Mouse (Mus musculus) testis, adult 2 months (tissue): Measurements from ENCODE around the gene Trappc12. TPM values are rescaled to one million over a fixed set of nuclear protein-coding genes. Genes with fewer than 3 reads are reported as not detected.
"Not testable (repeated sequence)": the region's sequence is repeated elsewhere in the genome, so short reads cannot be mapped to it uniquely, and the experiment has no call there.

ENCODE experiments used
- H3K27ac ChIP-seq: fragments of 200-500 bp; 2 replicates; pipeline ENCODE4 v1.5.1; 2012; ENCODE audit warnings: low read depth, low read length; ENCODE audit not compliant: control insufficient read depth, insufficient read depth
- H3K27me3 ChIP-seq: fragments of 200-500 bp; 2 replicates; pipeline ENCODE4 v1.6.1; 2012; ENCODE audit warnings: mild to moderate bottlenecking, low read length, moderate library complexity; ENCODE audit not compliant: control insufficient read depth, insufficient read depth
- H3K36me3 ChIP-seq: fragments of 200-500 bp; 2 replicates; pipeline ENCODE4 v1.6.1; 2012; ENCODE audit warnings: mild to moderate bottlenecking, low read length; ENCODE audit not compliant: control insufficient read depth, insufficient read depth
- H3K4me1 ChIP-seq: fragments of 200-500 bp; 2 replicates; pipeline ENCODE4 v1.6.1; 2012; ENCODE audit warnings: low read length; ENCODE audit not compliant: control insufficient read depth, insufficient read depth
- H3K4me3 ChIP-seq: fragments of 200-500 bp; 2 replicates; pipeline ENCODE4 v1.5.1; 2012; ENCODE audit warnings: low read depth, mild to moderate bottlenecking, low read length, moderate library complexity, mixed read lengths; ENCODE audit not compliant: control insufficient read depth
- CTCF ChIP-seq: fragments of 200-500 bp; IDR thresholded peaks from 2 replicates; pipeline ENCODE4 v1.5.1; 2012; ENCODE audit warnings: low read depth, mild to moderate bottlenecking, inconsistent platforms, low read length, moderate library complexity; ENCODE audit not compliant: control insufficient read depth, insufficient read depth, insufficient replicate concordance
- POLR2A ChIP-seq: fragments of 200-500 bp; IDR thresholded peaks from 2 replicates; pipeline ENCODE4 v1.6.1; 2012; ENCODE audit warnings: low read depth, mild to moderate bottlenecking, inconsistent platforms, low read length, moderate library complexity; ENCODE audit not compliant: control insufficient read depth
- polyA plus RNA-seq: library from polyadenylated mRNA; depleted of rRNA; stranded (reverse); fragments of >200 nt; gene quantifications from 2 replicates; pipeline ENCODE4 v1.2.3, GENCODE M21; 2012

Trappc12 gene
- polyA plus RNA-seq, 1 experiment = 25.3 TPM

GRCm38 (mm10) chr12:28734271-28734670 lies 16.0 kb downstream of the Trappc12 start:
- Histone ChIP-seq H3K4me3 (no peak overlapping the region), H3K4me1 (no peaks in the 10 kb centered on the region), H3K36me3 (no peaks in the 10 kb centered on the region; the same call in 1 of the 2 replicates), H3K27me3 (no peaks in the 10 kb centered on the region), H3K27ac (no peak overlapping the region)
- TF ChIP-seq POLR2A (no peak), CTCF (no peak)

- H3K4me1 ChIP-seq, H3K36me3 ChIP-seq, H3K27ac ChIP-seq, H3K27me3 ChIP-seq, H3K4me3 ChIP-seq: not testable (repeated sequence)
Measured at GRCm38 (mm10) chr12:28733520-28734245, 16.6 kb downstream of the Trappc12 start.

- H3K27ac ChIP-seq = no peak overlapping the region
- H3K27me3 ChIP-seq = no peaks in the 10 kb centered on the region
- H3K4me3 ChIP-seq = no peak overlapping the region
- no peaks in the 10 kb centered on the region for H3K4me1 ChIP-seq
- TF ChIP-seq CTCF (no peak), POLR2A (no peak)
- H3K36me3 ChIP-seq = no peaks in the 10 kb centered on the region; the same call in 1 of the 2 replicates
Measured at GRCm38 (mm10) chr12:28732631-28733030, 17.6 kb downstream of the Trappc12 start.

GRCm38 (mm10) chr12:28727061-28727460 lies 23.2 kb downstream of the Trappc12 start:
- no peaks in the 10 kb centered on the region; the same call in 1 of the 2 replicates for H3K36me3 ChIP-seq
- no peaks in the 10 kb centered on the region for H3K27me3 ChIP-seq
- H3K4me1 ChIP-seq = no peaks in the 10 kb centered on the region
- H3K27ac ChIP-seq = no peak overlapping the region
- TF ChIP-seq CTCF = no peak
- no peak for TF ChIP-seq POLR2A
- H3K4me3 ChIP-seq = no peak overlapping the region

- TF ChIP-seq CTCF (no peak), POLR2A (no peak)
- no peaks in the 10 kb centered on the region for H3K36me3 ChIP-seq
- no peaks in the 10 kb centered on the region for H3K27me3 ChIP-seq
- H3K4me1 ChIP-seq = no peaks in the 10 kb centered on the region
- no peak overlapping the region for H3K27ac ChIP-seq
- H3K4me3 ChIP-seq = no peak overlapping the region
Measured at GRCm38 (mm10) chr12:28726204-28726603, 24.1 kb downstream of the Trappc12 start.

- TF ChIP-seq CTCF (no peak), POLR2A (no peak)
- H3K27me3 ChIP-seq = no peaks in the 10 kb centered on the region
- no peaks in the 10 kb centered on the region for H3K4me1 ChIP-seq
- no peak overlapping the region for H3K4me3 ChIP-seq
- H3K27ac ChIP-seq = no peak overlapping the region
- H3K36me3 ChIP-seq = no peaks in the 10 kb centered on the region; the same call in 1 of the 2 replicates
Measured at GRCm38 (mm10) chr12:28724366-28724765, 25.9 kb downstream of the Trappc12 start.

- H3K4me3 ChIP-seq = no peak overlapping the region
- H3K27me3 ChIP-seq = no peaks in the 10 kb centered on the region
- no peak overlapping the region for H3K27ac ChIP-seq
- TF ChIP-seq CTCF (no peak), POLR2A (no peak)
- no peaks in the 10 kb centered on the region; the same call in 1 of the 2 replicates for H3K36me3 ChIP-seq
- no peaks in the 10 kb centered on the region for H3K4me1 ChIP-seq
Measured at GRCm38 (mm10) chr12:28718106-28718505, 32.2 kb downstream of the Trappc12 start.

- H3K36me3 ChIP-seq = no peaks in the 10 kb centered on the region; the same call in 1 of the 2 replicates
- TF ChIP-seq POLR2A (no peak), CTCF (no peak)
- H3K4me1 ChIP-seq = no peaks in the 10 kb centered on the region
- no peak overlapping the region for H3K27ac ChIP-seq
- no peak overlapping the region for H3K4me3 ChIP-seq
- H3K27me3 ChIP-seq = no peaks in the 10 kb centered on the region
Measured at GRCm38 (mm10) chr12:28717066-28717465, 33.2 kb downstream of the Trappc12 start.
